Mouse (Mus musculus) gastrocnemius, postnatal 4 days (tissue): ENCODE measurements around the gene Gltpd2. TPM values are rescaled to one million over a fixed set of nuclear protein-coding genes. Genes with fewer than 3 reads are reported as not detected.

ENCODE experiments used
- DNase-seq, 2 experiments: peaks; one replicate each; pipeline ENCODE4 v3.0.0; 2021 to 2022; ENCODE audit warnings: low spot score in 2 of 2, mixed read lengths in 2 of 2
- total RNA-seq, 2 experiments: library from RNA; stranded (reverse); gene quantifications; 2 replicates each; pipeline ENCODE4 v1.2.3; 2021

Gltpd2 gene
- total RNA-seq, 2 experiments from 2014 or later, result 0.25 TPM; not detected in 1

DNA sequence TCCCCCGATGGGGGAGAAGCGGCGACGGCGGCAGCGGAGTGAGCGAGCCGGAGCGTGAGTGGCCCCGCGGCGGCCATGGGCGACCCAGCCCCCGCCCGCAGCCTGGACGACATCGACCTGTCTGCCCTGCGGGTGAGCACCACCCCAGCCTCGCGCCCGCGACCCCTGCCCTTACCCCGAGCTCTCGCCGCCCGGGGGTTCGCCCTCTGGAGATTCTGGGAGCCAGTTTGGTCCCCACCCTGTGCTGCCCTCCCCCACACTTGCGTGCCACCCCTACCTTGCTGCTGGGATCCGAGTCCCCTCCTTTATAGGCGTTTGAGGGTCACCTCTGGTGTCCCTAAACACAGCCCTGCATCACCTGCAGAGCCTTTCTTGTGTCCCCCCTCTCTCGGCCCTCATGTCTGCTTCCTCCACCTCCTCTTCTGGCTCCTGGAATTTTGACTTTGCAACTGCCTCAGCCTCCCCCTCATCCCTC lies 44.0 kb downstream of the Gltpd2 start:
- no peak for DNase-seq

GRCm38 (mm10) chr11:70563470-70564275 lies 44.7 kb downstream of the Gltpd2 start:
- no peak for DNase-seq

GRCm38 (mm10) chr11:70564276-70564873 lies 45.4 kb downstream of the Gltpd2 start:
- no peak for DNase-seq

DNA sequence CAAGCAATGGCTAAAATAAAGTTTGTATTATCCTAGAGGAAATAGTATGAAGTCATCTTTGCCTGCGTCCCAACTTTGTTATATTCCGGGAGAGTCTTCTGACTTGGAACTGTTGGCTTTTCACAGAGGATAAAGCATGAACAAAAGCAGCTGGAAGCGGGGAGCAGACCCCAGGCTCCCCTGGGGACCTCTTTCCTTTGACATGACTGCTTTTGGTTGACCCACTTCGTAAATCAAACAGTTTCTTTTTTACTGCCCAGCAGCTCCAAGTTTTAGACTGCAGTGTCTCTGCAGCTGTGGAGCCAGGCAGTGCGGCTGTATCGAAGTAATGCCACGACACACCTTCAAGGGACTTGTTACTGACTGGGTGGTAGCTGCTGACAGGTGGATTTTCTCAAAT lies 47.6 kb downstream of the Gltpd2 start:
- DNase-seq, result no peak

Other genes starting within 250 kb of the Gltpd2 start
- gene Alox12e, start 196.6 kb upstream of the Gltpd2 start, total RNA-seq, result under 1 TPM in 1 of 2 experiments, not detected in 1; 0.13 TPM
- under 1 TPM; 0.13 to 0.25 TPM for gene Alox15, start 167.2 kb upstream of the Gltpd2 start, total RNA-seq
- 10 to 100 TPM; 26.1 to 26.5 TPM for gene Pelp1, start 109.2 kb upstream of the Gltpd2 start, total RNA-seq
- 10 to 100 TPM; 20.4 to 24.7 TPM for gene Arrb2, start 86.6 kb upstream of the Gltpd2 start, total RNA-seq
- 10 to 100 TPM; 11.2 TPM for gene Med11, start 67.3 kb upstream of the Gltpd2 start, total RNA-seq
- 1 to 10 TPM in 1 of 2 experiments, under 1 TPM in 1; 0.96 to 1.3 TPM for gene Zmynd15, start 59.8 kb upstream of the Gltpd2 start, total RNA-seq
- gene Cxcl16, start 59.2 kb upstream of the Gltpd2 start, total RNA-seq, result 1 to 10 TPM; 5.0 to 5.1 TPM
- not detected for gene Tm4sf5, start 14.0 kb upstream of the Gltpd2 start, total RNA-seq
- gene Vmo1, start 4.6 kb upstream of the Gltpd2 start, total RNA-seq, result under 1 TPM; 0.86 to 0.88 TPM
- 100 to 1,000 TPM; 349 to 357 TPM for gene Psmb6, start 6.2 kb downstream of the Gltpd2 start, total RNA-seq
- not detected for gene Gm40193, start 13.7 kb downstream of the Gltpd2 start, total RNA-seq
- 10 to 100 TPM; 23.4 to 23.6 TPM for gene Pld2, start 20.9 kb downstream of the Gltpd2 start, total RNA-seq
- gene Mink1, start 43.7 kb downstream of the Gltpd2 start, total RNA-seq, result 10 to 100 TPM; 44.8 to 46.3 TPM
- gene 4930544D05Rik, start 96.7 kb downstream of the Gltpd2 start, total RNA-seq, result not detected
- gene Chrne, start 100.0 kb downstream of the Gltpd2 start, total RNA-seq, result 10 to 100 TPM; 13.8 to 21.4 TPM
- gene Gp1ba, start 119.9 kb downstream of the Gltpd2 start, total RNA-seq, result under 1 TPM; 0.32 to 0.39 TPM
- gene Rnf167, start 128.0 kb downstream of the Gltpd2 start, total RNA-seq, result 10 to 100 TPM; 43.5 to 44.0 TPM
- 100 to 1,000 TPM; 222 TPM for gene Slc25a11, start 128.3 kb downstream of the Gltpd2 start, total RNA-seq
- 100 to 1,000 TPM; 620 to 621 TPM for gene Pfn1, start 135.4 kb downstream of the Gltpd2 start, total RNA-seq
- 1,000 to 10,000 TPM; 4,042 to 4,361 TPM for gene Eno3, start 138.0 kb downstream of the Gltpd2 start, total RNA-seq
- gene Spag7, start 150.2 kb downstream of the Gltpd2 start, total RNA-seq, result 100 to 1,000 TPM; 119 to 129 TPM
- gene Camta2, start 168.9 kb downstream of the Gltpd2 start, total RNA-seq, result 10 to 100 TPM; 18.1 to 20.3 TPM
- gene Inca1, start 181.0 kb downstream of the Gltpd2 start, total RNA-seq, result 1 to 10 TPM; 2.0 to 3.0 TPM
- 100 to 1,000 TPM; 162 to 166 TPM for gene Kif1c, start 181.4 kb downstream of the Gltpd2 start, total RNA-seq
- 10 to 100 TPM; 11.8 to 13.6 TPM for gene Zfp3, start 245.0 kb downstream of the Gltpd2 start, total RNA-seq